Mouse (Mus musculus): ENCODE results near the gene Tsr1.

Gene Tsr1

DNA sequence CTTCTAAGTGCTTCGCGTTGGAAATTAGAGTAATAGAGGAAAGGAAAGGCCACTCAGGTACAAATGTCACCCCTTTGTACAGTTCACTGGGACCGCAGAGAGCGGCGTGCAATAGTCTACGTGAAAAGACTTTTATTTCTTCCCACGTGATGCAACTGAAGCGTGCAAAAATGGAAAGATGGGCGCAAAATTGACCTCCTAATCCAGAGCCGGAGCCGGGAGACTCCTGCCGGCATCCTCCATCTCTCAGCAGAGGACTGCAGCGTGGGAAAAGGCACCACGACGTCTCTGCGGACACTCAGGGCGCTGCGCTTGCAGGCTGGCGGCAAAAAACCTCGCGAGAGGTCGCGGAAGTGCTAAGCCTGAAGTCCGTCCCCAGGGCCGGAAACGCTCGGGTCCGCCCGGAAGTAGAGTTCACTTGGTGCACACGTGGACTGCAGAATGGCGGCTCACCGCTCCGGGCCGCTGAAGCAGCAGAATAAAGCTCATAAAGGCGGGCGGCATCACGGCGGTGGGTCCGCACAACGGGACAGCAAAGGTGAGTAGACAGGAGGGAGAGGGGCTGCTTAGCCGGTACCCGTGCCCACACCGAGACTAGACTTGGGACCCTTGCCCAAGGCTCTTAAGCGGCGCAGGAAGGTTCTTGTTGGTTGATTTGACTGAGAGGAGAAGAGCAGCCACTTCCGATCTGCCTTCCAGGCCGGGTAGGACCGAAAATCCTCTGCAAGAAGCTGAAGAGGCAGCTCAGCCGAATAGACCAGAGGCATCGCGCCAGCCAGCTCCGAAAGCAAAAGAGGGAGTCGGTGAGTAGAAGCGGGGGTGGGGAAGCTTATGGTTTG is at the start of gene Tsr1:
Tsr1 (plus strand) TSS at position 394 of the 839 bp plus-strand sequence.
- DNase-seq (ENCODE audit: inconsistent age in 2 of 2, low spot score in 1 of 2) = peak; percentile 93 to 96

DNA sequence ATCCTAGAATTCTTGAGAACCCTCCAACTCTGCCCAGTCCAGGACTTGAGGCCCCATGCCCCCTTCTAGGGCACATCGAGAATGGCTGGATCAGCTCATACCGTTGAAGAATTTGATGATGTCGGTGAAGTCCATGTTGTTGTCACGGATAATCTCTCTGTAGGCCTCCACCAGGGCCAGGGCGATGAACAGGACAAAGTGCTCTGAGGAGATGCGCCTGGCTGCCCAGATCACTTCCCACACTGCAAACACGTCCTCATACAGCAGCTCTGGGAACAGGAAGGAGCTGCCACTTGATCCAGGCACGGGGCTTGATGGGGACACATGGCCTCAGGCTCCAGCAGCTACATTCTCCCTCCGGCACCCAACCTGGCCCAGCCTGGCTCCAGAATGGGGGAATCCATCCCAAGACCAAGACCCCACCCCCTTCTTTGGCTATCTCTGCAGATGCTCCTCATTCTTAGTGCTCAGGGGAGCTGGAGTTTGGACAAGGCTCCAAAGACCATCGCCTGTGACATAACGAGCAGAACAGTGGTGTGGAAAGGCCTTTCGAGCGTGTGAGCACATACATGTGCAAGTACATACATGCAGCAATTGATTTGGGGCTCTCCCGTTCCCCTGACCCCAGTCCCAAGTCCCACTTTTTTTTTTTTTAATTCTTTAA is 46.7 kb upstream of the Tsr1 start:
- no peak for DNase-seq (ENCODE audit: inconsistent age in 2 of 2, low spot score in 1 of 2)

DNA sequence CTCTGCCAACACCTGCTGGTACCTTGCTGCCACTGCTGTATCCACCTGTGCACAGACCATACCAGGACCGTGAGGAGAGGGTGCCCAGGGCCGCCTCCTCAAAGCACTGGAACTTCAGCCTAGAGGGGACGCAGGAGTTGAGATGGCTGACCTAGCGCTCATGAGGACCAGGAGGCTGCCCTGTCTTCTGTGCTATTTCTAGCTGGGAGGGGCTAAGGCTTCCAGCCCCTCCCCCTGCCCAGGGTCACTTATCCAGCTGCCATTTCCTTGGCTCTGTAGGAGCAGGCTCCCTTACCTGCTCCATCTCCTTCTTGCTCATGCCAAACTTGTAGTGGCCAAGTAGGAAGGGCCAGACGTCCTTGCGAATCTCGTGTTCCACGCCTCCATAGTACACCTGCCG is 40.1 kb upstream of the Tsr1 start:
- DNase-seq (ENCODE audit: inconsistent age in 2 of 2, low spot score in 1 of 2) = no peak

DNA sequence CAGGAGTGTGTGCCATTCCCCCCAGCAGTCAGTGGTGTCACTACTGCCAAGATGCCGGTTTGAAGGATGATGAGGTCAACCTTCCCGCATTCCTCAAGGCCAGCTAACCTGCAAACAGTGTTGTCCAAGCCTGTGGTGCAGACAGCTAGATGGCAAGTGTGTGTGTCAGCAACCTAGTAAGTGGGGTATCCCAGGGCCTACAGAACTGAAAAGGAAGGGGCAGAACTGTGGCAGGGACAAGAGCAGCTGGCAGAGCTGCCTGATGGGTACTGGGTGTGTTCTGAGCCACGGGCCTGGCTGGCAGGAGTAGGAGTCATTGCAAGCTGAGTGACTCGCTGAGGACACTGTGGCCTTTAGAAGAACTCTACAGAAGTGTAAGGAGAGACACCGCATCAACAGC is 35.7 kb upstream of the Tsr1 start:
- peak; percentile 47 to 69 for DNase-seq (ENCODE audit: inconsistent age in 2 of 2, low spot score in 1 of 2)

DNA sequence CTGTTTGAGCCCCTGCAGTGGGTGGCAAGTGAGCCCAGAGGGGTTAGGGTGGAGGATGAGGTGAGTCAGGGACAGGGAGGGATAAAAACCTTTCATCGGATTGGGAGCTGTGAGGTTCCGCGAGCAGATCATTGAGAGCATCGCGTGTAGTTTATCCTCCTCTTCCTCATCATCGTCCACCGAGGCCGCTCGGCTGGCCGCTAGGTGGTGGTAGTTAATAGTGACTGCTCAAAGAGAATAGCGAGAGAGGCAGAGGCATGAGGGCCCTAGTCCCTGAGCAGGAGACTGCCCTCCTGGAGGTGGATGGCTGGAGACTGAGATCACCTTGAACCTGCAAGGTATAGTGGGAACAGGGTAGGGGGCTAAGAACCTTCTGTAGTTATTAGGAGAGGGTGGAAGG is 34.4 kb upstream of the Tsr1 start:
- no peak for DNase-seq (ENCODE audit: inconsistent age in 2 of 2, low spot score in 1 of 2)

DNA sequence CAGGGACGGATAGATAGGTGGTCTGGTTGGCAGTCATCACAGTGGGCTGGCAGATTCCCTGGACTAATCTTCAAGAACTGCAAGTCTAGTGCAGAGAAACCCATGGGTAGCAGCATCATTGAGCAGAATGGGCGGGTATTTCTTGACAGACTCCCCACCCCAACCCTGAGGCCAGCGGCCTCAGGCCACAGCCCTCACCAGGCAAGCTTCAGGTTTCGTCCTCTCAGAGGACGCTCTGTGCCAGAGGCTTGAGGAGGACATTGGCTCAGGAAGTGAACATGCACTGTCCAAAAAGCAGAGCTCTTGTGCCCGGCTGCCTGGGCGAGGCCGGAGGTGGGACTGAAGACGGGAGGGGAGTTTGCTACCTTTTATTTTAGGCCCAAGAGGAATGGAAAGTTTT is 33.5 kb upstream of the Tsr1 start:
- DNase-seq (ENCODE audit: inconsistent age in 2 of 2, low spot score in 1 of 2) = no peak

DNA sequence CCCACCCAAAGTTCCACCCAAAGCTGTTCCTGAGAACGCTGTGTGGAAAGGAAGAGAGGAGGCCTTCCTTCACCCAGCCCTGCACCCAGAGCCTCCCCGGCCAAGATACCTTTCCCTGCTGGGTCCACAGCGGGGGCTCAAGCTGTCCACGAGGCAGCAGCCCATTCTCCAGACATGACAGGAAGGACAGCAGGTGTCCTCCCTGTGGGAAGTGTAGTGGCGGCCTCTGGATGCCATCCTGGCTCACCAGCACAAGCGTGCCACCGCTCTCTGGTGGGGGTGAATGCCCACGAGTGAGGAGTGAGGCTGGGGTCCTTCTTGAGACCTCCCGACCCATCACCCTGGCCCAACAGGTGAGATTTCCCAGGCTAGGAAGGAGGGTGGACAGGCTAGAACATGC is 32.6 kb upstream of the Tsr1 start:
- DNase-seq (ENCODE audit: inconsistent age in 2 of 2, low spot score in 1 of 2) = no peak

DNA sequence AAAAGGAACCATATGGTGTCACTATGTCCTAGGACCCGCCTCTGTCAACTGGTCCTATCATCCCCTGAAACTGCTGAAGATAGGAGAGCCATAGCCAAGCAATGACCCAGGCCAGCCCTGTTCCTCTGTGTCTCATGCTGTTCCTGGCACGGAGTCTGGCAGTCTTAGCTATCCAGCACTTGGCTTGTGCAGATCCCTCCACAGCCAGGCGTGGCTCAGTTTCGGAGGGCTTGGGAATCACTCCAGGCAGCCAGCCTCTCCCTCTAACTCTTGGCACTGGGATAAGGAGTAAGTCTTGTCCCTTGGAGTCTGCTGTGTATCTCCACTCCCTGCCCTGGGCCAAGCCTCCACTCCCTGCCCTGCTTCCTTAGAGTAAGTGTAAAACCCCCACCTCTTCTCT is 31.2 kb upstream of the Tsr1 start:
- peak in 1 of 2 experiments; percentile 70 for DNase-seq (ENCODE audit: inconsistent age in 2 of 2, low spot score in 1 of 2)

- DNase-seq (ENCODE audit: inconsistent age in 2 of 2, low spot score in 1 of 2) = peak; percentile 67 to 87
Measured at GRCm38 (mm10) chr11:74867181-74867580, 30.7 kb upstream of the Tsr1 start.

GRCm38 (mm10) chr11:74868046-74868760 is 29.7 kb upstream of the Tsr1 start:
- peak in 1 of 2 experiments; percentile 67 for DNase-seq (ENCODE audit: inconsistent age in 2 of 2, low spot score in 1 of 2)

- peak in 1 of 2 experiments; percentile 23 for DNase-seq (ENCODE audit: inconsistent age in 2 of 2, low spot score in 1 of 2)
Measured at GRCm38 (mm10) chr11:74869603-74870002, 28.3 kb upstream of the Tsr1 start.

DNA sequence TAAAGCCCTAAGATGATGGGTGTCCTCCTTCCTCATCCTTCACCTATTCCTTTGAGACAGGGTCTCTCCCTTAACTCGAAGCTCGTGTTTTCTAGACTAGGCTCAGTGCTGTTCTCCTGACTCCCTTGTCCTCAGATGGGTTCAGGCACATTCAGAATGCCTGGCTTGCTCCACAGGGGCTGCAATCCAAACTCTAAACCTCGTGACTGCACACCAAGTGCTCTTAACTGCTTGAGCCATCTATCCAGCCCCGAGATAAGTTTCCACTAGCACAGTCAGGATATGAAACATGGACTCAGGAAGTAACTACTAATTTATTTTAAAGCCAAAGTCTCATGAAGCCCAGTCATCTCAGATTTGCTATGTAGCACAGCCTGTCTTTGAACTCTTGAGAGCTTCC is 27.3 kb upstream of the Tsr1 start:
- DNase-seq (ENCODE audit: inconsistent age in 2 of 2, low spot score in 1 of 2) = peak in 1 of 2 experiments; percentile 34

GRCm38 (mm10) chr11:74870991-74871622 is 26.8 kb upstream of the Tsr1 start:
- DNase-seq (ENCODE audit: inconsistent age in 2 of 2, low spot score in 1 of 2) = peak; percentile 60 to 75

DNA sequence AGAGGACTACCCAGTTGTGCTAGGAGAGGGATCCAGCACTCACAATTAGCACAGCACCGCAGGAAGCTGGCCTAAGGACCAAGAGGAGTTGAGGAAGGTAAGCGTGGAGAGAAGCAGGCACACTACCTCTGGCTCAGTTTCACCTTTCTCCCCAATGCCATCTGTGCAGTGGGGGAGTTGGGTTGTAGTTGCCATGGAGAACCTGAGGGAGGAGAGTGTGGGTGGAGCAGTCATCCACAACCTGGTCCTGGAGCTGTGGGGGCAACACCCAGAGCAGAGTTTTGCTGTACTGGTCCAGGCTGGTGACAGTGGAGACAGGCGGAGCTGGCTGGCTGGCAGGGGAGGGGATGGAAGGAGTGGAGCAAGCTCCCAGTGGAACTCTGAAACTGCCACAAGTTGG is 23.2 kb upstream of the Tsr1 start:
- DNase-seq (ENCODE audit: inconsistent age in 2 of 2, low spot score in 1 of 2) = no peak

GRCm38 (mm10) chr11:74876801-74877200 is 21.1 kb upstream of the Tsr1 start:
- DNase-seq (ENCODE audit: inconsistent age in 2 of 2, low spot score in 1 of 2) = peak in 1 of 2 experiments; percentile 62

DNA sequence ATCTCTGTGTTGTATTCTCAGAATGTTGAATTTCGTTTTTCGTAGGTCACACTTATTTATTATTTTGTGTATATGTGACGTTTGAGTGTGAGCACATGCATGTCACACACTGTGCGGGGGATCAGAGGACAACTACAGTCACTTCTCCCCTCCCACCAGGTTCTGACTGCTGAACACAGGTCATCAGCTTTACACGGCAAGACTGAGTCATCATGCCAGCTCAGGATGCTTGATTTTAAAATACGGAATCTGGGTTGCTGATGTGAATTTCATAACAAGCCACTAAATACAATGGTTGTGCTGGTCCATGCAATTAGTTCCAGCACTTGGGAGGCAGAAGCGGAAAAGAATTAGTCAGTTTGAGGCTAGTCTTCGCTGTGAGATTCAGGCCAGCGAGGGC is 16.9 kb upstream of the Tsr1 start:
- peak in 1 of 2 experiments; percentile 39 for DNase-seq (ENCODE audit: inconsistent age in 2 of 2, low spot score in 1 of 2)

DNA sequence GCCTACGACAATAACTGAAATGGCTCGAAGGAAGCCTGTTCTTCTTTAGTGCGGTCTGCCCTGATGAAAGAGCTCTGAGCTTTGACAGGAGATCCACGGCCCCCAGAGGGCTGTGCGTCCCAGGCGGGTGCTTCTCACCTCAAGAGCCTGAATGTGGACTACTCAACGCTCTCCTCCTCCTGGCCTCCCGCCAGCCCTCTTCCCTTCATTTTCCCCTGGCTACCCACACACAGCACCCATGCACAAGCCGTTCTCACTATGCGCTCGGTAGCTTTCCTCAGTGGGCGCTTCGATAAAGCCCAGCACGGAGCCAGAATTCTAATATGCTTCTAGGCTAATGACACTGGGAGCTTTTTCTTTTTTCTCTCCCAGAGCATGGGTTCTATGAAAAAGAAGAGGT is 15.9 kb upstream of the Tsr1 start:
- DNase-seq (ENCODE audit: inconsistent age in 2 of 2, low spot score in 1 of 2) = no peak

GRCm38 (mm10) chr11:74883098-74883497 is 14.8 kb upstream of the Tsr1 start:
- peak in 1 of 2 experiments; percentile 51 for DNase-seq (ENCODE audit: inconsistent age in 2 of 2, low spot score in 1 of 2)

GRCm38 (mm10) chr11:74894619-74895018 is 3.3 kb upstream of the Tsr1 start:
- DNase-seq (ENCODE audit: inconsistent age in 2 of 2, low spot score in 1 of 2) = peak in 1 of 2 experiments; percentile 31

GRCm38 (mm10) chr11:74895980-74896900 is 1.6 kb upstream of the Tsr1 start:
- peak; percentile 88 to 95 for DNase-seq (ENCODE audit: inconsistent age in 2 of 2, low spot score in 1 of 2)

All from adrenal gland, adult (tissue).